Mouse (Mus musculus): ENCODE data around the gene Itprip.

Itprip gene

GRCm38 (mm10) chr19:47885191-47885743 is 33.8 kb downstream of the Itprip start:
- peak; percentile 45 for DNase-seq (ENCODE audit: low spot score)

- DNase-seq (ENCODE audit: low spot score): peak; percentile 72
Observed at GRCm38 (mm10) chr19:47884296-47885085, 34.6 kb downstream of the Itprip start.

GRCm38 (mm10) chr19:47882882-47883254 is 36.2 kb downstream of the Itprip start:
- no peak for DNase-seq (ENCODE audit: low spot score)

- peak; percentile 89 for DNase-seq (ENCODE audit: low spot score)
Observed at GRCm38 (mm10) chr19:47882151-47882881, 36.8 kb downstream of the Itprip start.

- no peak for DNase-seq (ENCODE audit: low spot score)
Observed at GRCm38 (mm10) chr19:47881538-47881937, 37.6 kb downstream of the Itprip start.

- DNase-seq (ENCODE audit: low spot score): no peak
Observed at GRCm38 (mm10) chr19:47876252-47876651, 42.8 kb downstream of the Itprip start.

GRCm38 (mm10) chr19:47871515-47871914 is 47.6 kb downstream of the Itprip start:
- no peak for DNase-seq (ENCODE audit: low spot score)

- DNase-seq (ENCODE audit: low spot score): no peak
Observed at GRCm38 (mm10) chr19:47870102-47870666, 48.9 kb downstream of the Itprip start.

GRCm38 (mm10) chr19:47869516-47869915 is 49.6 kb downstream of the Itprip start:
- no peak for DNase-seq (ENCODE audit: low spot score)

- no peak for DNase-seq (ENCODE audit: low spot score)
Observed at GRCm38 (mm10) chr19:47868951-47869350, 50.1 kb downstream of the Itprip start.

- DNase-seq (ENCODE audit: low spot score): no peak
Observed at GRCm38 (mm10) chr19:47867628-47868175, 51.4 kb downstream of the Itprip start.

GRCm38 (mm10) chr19:47865353-47865947 is 53.6 kb downstream of the Itprip start, which contains the start of gene Gsto2:
Gene Gsto2 (plus strand): TSS chr19:47865534.
- DNase-seq (ENCODE audit: low spot score): no peak

- no peak for DNase-seq (ENCODE audit: low spot score)
Observed at GRCm38 (mm10) chr19:47864721-47865120, 54.4 kb downstream of the Itprip start.

- DNase-seq (ENCODE audit: low spot score): no peak
Observed at GRCm38 (mm10) chr19:47864051-47864450, 55.0 kb downstream of the Itprip start.

- no peak for DNase-seq (ENCODE audit: low spot score)
Observed at GRCm38 (mm10) chr19:47862581-47862980, 56.5 kb downstream of the Itprip start.

GRCm38 (mm10) chr19:47859180-47859579 is 59.9 kb downstream of the Itprip start:
- no peak for DNase-seq (ENCODE audit: low spot score)

GRCm38 (mm10) chr19:47857957-47858942 is 60.8 kb downstream of the Itprip start:
- no peak for DNase-seq (ENCODE audit: low spot score)

GRCm38 (mm10) chr19:47854796-47855783 is 64.0 kb downstream of the Itprip start, which contains the start of gene Gsto1:
Gene Gsto1 (plus strand): TSS chr19:47854970.
- DNase-seq (ENCODE audit: low spot score): peak; percentile 85
